16 mouse cellular contexts compared by ENCODE assay signal in the genomic region with DNA sequence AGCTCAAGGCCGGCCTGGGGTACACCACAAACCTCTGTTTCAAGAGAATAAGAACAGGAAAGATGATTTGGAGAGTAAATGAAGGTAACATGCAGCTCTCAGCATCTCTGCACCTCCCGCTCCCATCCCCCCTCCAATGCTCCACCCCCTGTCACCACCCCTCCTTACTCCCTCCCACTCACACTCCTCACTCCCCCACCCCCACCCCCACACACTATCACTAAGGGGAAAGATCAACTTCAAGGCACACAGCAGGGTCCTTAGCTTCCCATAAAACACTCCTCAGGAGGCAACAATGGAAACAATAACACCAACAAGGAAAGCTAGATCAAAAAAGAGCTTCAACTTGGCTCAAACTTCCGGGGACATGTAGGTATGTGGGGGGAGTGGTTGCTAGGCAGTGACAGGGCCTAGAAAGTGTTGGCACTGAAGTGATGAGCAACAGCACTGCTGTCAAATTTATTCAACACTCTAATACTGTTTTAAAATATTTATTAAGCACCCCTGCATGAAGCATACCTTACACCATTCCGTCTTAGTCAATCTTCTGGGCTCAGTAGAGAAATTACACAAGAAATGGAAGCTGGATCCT. TPM values are rescaled to one million over a fixed set of nuclear protein-coding genes. Genes with fewer than 3 reads are reported as not detected.
A peak's percentile ranks its signal among the peaks of the same experiment; 100 is the strongest.
DNase-seq lines count a peak whose midpoint lies in the region; ATAC-seq and TF ChIP-seq lines count a peak whose summit lies in the region.
"Had no signal": no experiment of that assay in that cellular context is flagged by ENCODE, and none has a peak within 500 bp of the region (broad histone marks: within the 10 kb centered on the region; RNA-seq: fewer than 3 reads in every experiment).

No protein-coding gene starts in this region.

- no peak overlapping the region for H3K4me3 ChIP-seq in forebrain, embryonic 12.5 days (replicated peaks)
- H3K4me3 ChIP-seq in forebrain, embryonic 16.5 days (replicated peaks; ENCODE audit: low read length), result no peak overlapping the region
- H3K4me3 ChIP-seq in kidney, postnatal 0 days (replicated peaks; ENCODE audit: low read depth, low read length), result no peak overlapping the region
- H3K4me3 ChIP-seq in midbrain, embryonic 14.5 days (replicated peaks; ENCODE audit: low read depth, low read length), result no peak overlapping the region
- H3K4me3 ChIP-seq: forebrain, embryonic 15.5 days; intestine, embryonic 15.5 days; limb, embryonic 15.5 days; megakaryocyte, embryonic 14.5 days had no signal

- peaks cover 35% of the 10 kb centered on the region for H3K4me1 ChIP-seq in forebrain, embryonic 12.5 days
- peaks cover 16% of the 10 kb centered on the region for H3K4me1 ChIP-seq in forebrain, embryonic 16.5 days (replicated peaks; ENCODE audit: control insufficient read depth, insufficient read depth, low read length)
- peaks cover 16% of the 10 kb centered on the region; the same call in 1 of the 2 replicates for H3K4me1 ChIP-seq in kidney, postnatal 0 days (replicated peaks; ENCODE audit: insufficient read depth, low read length)
- H3K4me1 ChIP-seq in midbrain, embryonic 14.5 days (ENCODE audit: control insufficient read depth, insufficient read depth, low read length), result peaks cover 32% of the 10 kb centered on the region

- 39% methylated on average over 4 of the region's 4 CpGs for WGBS in forebrain, embryonic 12.5 days
- WGBS in forebrain, embryonic 16.5 days, result 16% methylated on average over 4 of the region's 4 CpGs
- 32% methylated on average over 4 of the region's 4 CpGs for WGBS in kidney, postnatal 0 days
- 12% methylated on average over 4 of the region's 4 CpGs for WGBS in midbrain, embryonic 14.5 days

- TF ChIP-seq CTCF in kidney, postnatal 0 days (IDR thresholded peaks at IDR 0.05; ENCODE audit: low read depth), result no peak
- TF ChIP-seq CTCF in brain, embryonic 14.5 days (IDR thresholded peaks at IDR 0.05; ENCODE audit: borderline replicate concordance, extremely low read depth, insufficient read depth, insufficient read length), result no peak

- H3K27me3 ChIP-seq in forebrain, embryonic 12.5 days, result no peaks in the 10 kb centered on the region
- H3K27me3 ChIP-seq in forebrain, embryonic 16.5 days (replicated peaks; ENCODE audit: control insufficient read depth, insufficient read depth, low read length), result no peaks in the 10 kb centered on the region
- H3K27me3 ChIP-seq in kidney, postnatal 0 days (ENCODE audit: insufficient read depth, low read length), result no peaks in the 10 kb centered on the region
- H3K27me3 ChIP-seq in midbrain, embryonic 14.5 days (ENCODE audit: control insufficient read depth, insufficient read depth, low read length), result no peaks in the 10 kb centered on the region
- H3K27me3 ChIP-seq: forebrain, embryonic 15.5 days; intestine, embryonic 15.5 days; limb, embryonic 15.5 days; megakaryocyte, embryonic 14.5 days had no signal

- 0 out of 2 replicates have a peak overlapping the region, but pooled peaks have one; percentile 4 for H3K4me2 ChIP-seq in forebrain, embryonic 12.5 days
- H3K4me2 ChIP-seq in forebrain, embryonic 16.5 days (ENCODE audit: low read length), result no peak overlapping the region
- no peak overlapping the region for H3K4me2 ChIP-seq in kidney, postnatal 0 days (ENCODE audit: low read length)
- H3K4me2 ChIP-seq in midbrain, embryonic 14.5 days (ENCODE audit: low read length), result no peak overlapping the region
- H3K4me2 ChIP-seq: forebrain, embryonic 15.5 days; intestine, embryonic 15.5 days; limb, embryonic 15.5 days had no signal

- ATAC-seq in forebrain, embryonic 12.5 days (ENCODE audit: low FRiP score), result no peak
- no peak for ATAC-seq in forebrain, embryonic 16.5 days
- ATAC-seq in kidney, postnatal 0 days (replicated peaks; ENCODE audit: low FRiP score, low read depth), result no peak
- ATAC-seq in midbrain, embryonic 14.5 days (ENCODE audit: low FRiP score, low TSS enrichment), result no peak; the same call in 1 of the 2 replicates
- ATAC-seq: forebrain, embryonic 15.5 days; intestine, embryonic 15.5 days had no signal

- TF ChIP-seq POLR2A in brain, embryonic 14.5 days (IDR thresholded peaks at IDR 0.05; ENCODE audit: borderline replicate concordance, extremely low read depth, insufficient read depth, insufficient read length, poor library complexity, severe bottlenecking), result no peak

- H3K36me3 ChIP-seq in forebrain, embryonic 12.5 days (replicated peaks), result no peaks in the 10 kb centered on the region
- no peaks in the 10 kb centered on the region for H3K36me3 ChIP-seq in forebrain, embryonic 16.5 days (ENCODE audit: control insufficient read depth, insufficient read depth)
- no peaks in the 10 kb centered on the region for H3K36me3 ChIP-seq in kidney, postnatal 0 days (ENCODE audit: insufficient read depth, low read length)
- no peaks in the 10 kb centered on the region for H3K36me3 ChIP-seq in midbrain, embryonic 14.5 days (ENCODE audit: control insufficient read depth, insufficient read depth, low read length)
- H3K36me3 ChIP-seq: forebrain, embryonic 15.5 days; intestine, embryonic 15.5 days; limb, embryonic 15.5 days had no signal

- H3K9me3 ChIP-seq in forebrain, embryonic 12.5 days, result no peaks in the 10 kb centered on the region
- no peaks in the 10 kb centered on the region for H3K9me3 ChIP-seq in forebrain, embryonic 16.5 days (ENCODE audit: control insufficient read depth, low read length)
- H3K9me3 ChIP-seq in kidney, postnatal 0 days (replicated peaks; ENCODE audit: low read length), result no peaks in the 10 kb centered on the region
- no peaks in the 10 kb centered on the region for H3K9me3 ChIP-seq in midbrain, embryonic 14.5 days (ENCODE audit: control insufficient read depth, low read length)
- H3K9me3 ChIP-seq: forebrain, embryonic 15.5 days; intestine, embryonic 15.5 days; limb, embryonic 15.5 days; megakaryocyte, embryonic 14.5 days had no signal

- peak overlapping the region; percentile 46; the same call in 1 of the 2 replicates for H3K27ac ChIP-seq in forebrain, embryonic 12.5 days
- H3K27ac ChIP-seq in forebrain, embryonic 16.5 days (ENCODE audit: low read length), result no peak overlapping the region
- H3K27ac ChIP-seq in kidney, postnatal 0 days, result peak overlapping the region; percentile 83
- peak overlapping the region; percentile 50 for H3K27ac ChIP-seq in midbrain, embryonic 14.5 days (replicated peaks; ENCODE audit: low read depth, low read length)
- H3K27ac ChIP-seq: forebrain, embryonic 15.5 days; intestine, embryonic 15.5 days; limb, embryonic 15.5 days had no signal

- no peak for DNase-seq in kidney, postnatal 0 days (ENCODE audit: low spot score)
- no peak for DNase-seq in kidney, adult 9 months
- peak; percentile 49 for DNase-seq in brain, embryonic 14.5 days (ENCODE audit: low read depth)
- DNase-seq in midbrain, embryonic 14.5 days, result peak; percentile 35
- no peak for DNase-seq in adrenal gland, adult (ENCODE audit: inconsistent age in 2 of 2, low spot score in 1 of 2)
- no peak for DNase-seq in right cerebral cortex, postnatal 10 days (ENCODE audit: low spot score in 2 of 2)
- DNase-seq: gastrocnemius, postnatal 14 days; lung, adult 2 months; right cerebral cortex, postnatal 4 days; thymus, postnatal 25 days had no signal

- no peak overlapping the region for H3K9ac ChIP-seq in forebrain, embryonic 12.5 days
- no peak overlapping the region for H3K9ac ChIP-seq in forebrain, embryonic 16.5 days (replicated peaks; ENCODE audit: low read depth, low read length)
- no peak overlapping the region for H3K9ac ChIP-seq in kidney, postnatal 0 days (ENCODE audit: low read depth, low read length)
- no peak overlapping the region for H3K9ac ChIP-seq in midbrain, embryonic 14.5 days (replicated peaks; ENCODE audit: low read length)
- H3K9ac ChIP-seq: forebrain, embryonic 15.5 days; intestine, embryonic 15.5 days; limb, embryonic 15.5 days had no signal

RNA-seq across cellular contexts. Expression of a gene that starts 1.6 kb away (rescaled TPM):
- 77.0 and 79.2 TPM in 2 replicates for polyA plus RNA-seq in forebrain, embryonic 12.5 days (2016; fragmentation: Nextera tagmentation; extraction: Ambion mirVana)
- polyA plus RNA-seq in forebrain, embryonic 16.5 days (2015; fragmentation: Nextera tagmentation; extraction: Ambion mirVana), result 49.6 and 68.2 TPM in 2 replicates
- polyA plus RNA-seq in kidney, postnatal 0 days (2015; fragmentation: Nextera tagmentation; extraction: Ambion mirVana), result 142 and 159 TPM in 2 replicates
- polyA plus RNA-seq in brain, embryonic 14.5 days (2012; rRNA removed), result 41.7 and 67.5 TPM in 2 replicates
- polyA plus RNA-seq in midbrain, embryonic 14.5 days (2014; fragmentation: Nextera tagmentation; extraction: Ambion mirVana), result 68.6 and 76.9 TPM in 2 replicates

Comparison
In these comparisons a context has a peak if more than half of its experiments do, and no peak if none do; other contexts are left out.
1. DNase-seq: peak in brain, embryonic 14.5 days (single experiment) and midbrain, embryonic 14.5 days (single experiment); none in kidney, postnatal 0 days (single experiment), kidney, adult 9 months (single experiment), adrenal gland, adult (0 of 2) and right cerebral cortex, postnatal 10 days (0 of 2).